In the genomic region with DNA sequence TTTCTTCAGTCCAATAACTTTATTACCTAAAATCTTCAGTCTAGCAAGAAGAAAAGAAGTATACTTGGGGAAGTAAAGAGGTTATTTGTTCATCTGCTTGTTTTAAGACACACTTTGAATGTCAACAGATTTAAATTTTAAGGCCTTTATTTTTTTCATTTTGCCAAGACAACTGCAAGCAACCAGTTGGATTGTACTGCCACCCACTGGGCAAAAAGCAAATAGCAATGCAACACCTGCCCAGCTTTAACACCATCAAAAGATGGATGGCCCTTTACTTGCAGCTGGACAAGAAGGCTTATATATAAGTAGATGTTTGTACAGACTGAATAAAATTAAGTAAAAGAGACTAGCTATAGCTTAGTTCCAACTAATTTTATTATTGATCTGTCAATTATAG, we compare ENCODE assay signal across 10 mouse cellular contexts. TPM values are rescaled to one million over a fixed set of nuclear protein-coding genes. Genes with fewer than 3 reads are reported as not detected.
DNase-seq lines count a peak whose midpoint lies in the region; ATAC-seq and TF ChIP-seq lines count a peak whose summit lies in the region.
"Had no signal": no experiment of that assay in that cellular context is flagged by ENCODE, and none has a peak within 500 bp of the region (broad histone marks: within the 10 kb centered on the region; RNA-seq: fewer than 3 reads in every experiment).

No protein-coding gene starts in this region.

- no peak for TF ChIP-seq EP300 in heart, postnatal 0 days (IDR thresholded peaks at IDR 0.05; ENCODE audit: low read depth)

- H3K36me3 ChIP-seq in heart, postnatal 0 days (replicated peaks; ENCODE audit: control insufficient read depth, insufficient read depth, low read length), result 0 out of 2 replicates have a peak, but pooled peaks cover 13% of the 10 kb centered on the region

- intact Hi-C loops in heart, postnatal 25 days (cut with DNase I), result loop anchor here (5.0 kb wide), 1 partner anchor 86 kb away; a partner anchor contains a TSS

- ATAC-seq in heart, postnatal 0 days (ENCODE audit: insufficient read depth, low read depth), result no peak
- ATAC-seq in CD4-positive, CD25-positive, alpha-beta regulatory T cell, adult 4 months, result peak; percentile 61
- ATAC-seq in erythroblast, adult 5-6 weeks (replicated peaks; ENCODE audit: low FRiP score, poor library complexity, severe bottlenecking), result peak; percentile 73

- peak; percentile 66 for TF ChIP-seq CTCF in heart, postnatal 0 days (IDR thresholded peaks at IDR 0.05; ENCODE audit: low read depth)

- H3K4me1 ChIP-seq in heart, postnatal 0 days (ENCODE audit: control insufficient read depth, insufficient read depth), result no peaks in the 10 kb centered on the region

- H3K9ac ChIP-seq in heart, postnatal 0 days (replicated peaks; ENCODE audit: low read depth, low read length), result no peak overlapping the region

- no peak for DNase-seq in heart, postnatal 0 days (ENCODE audit: low spot score)
- DNase-seq in heart, postnatal 25 days (ENCODE audit: low spot score), result no peak
- DNase-seq in adrenal gland, postnatal 25 days, result peak; percentile 51
- peak; percentile 77 for DNase-seq in kidney, postnatal 4 days
- DNase-seq in lung, postnatal 14 days, result peak; percentile 74
- peak; percentile 51 to 83 for DNase-seq in spleen, postnatal 10 days (ENCODE audit: low spot score in 2 of 2)

- H3K4me2 ChIP-seq in heart, postnatal 0 days (ENCODE audit: low read depth, low read length), result no peak overlapping the region

- no peak overlapping the region for H3K4me3 ChIP-seq in heart, postnatal 0 days (ENCODE audit: low read depth, low read length)
- H3K4me3 ChIP-seq: erythroblast, embryonic 14.5 days; myocyte had no signal

- no peak overlapping the region for H3K27ac ChIP-seq in heart, postnatal 0 days (ENCODE audit: low read depth)

- H3K9me3 ChIP-seq in heart, postnatal 0 days (replicated peaks; ENCODE audit: control insufficient read depth, low read length), result no peaks in the 10 kb centered on the region

- no peaks in the 10 kb centered on the region for H3K27me3 ChIP-seq in heart, postnatal 0 days (ENCODE audit: control insufficient read depth, insufficient read depth, low read length)

RNA-seq across cellular contexts. Expression of a gene that starts 27.3 kb away (rescaled TPM):
- 22.1 and 23.9 TPM in 2 replicates for total RNA-seq in heart, postnatal 0 days (2014; rRNA removed; ENCODE audit: low replicate concordance)
- polyA plus RNA-seq in heart, postnatal 0 days (2015; fragmentation: Nextera tagmentation; extraction: Ambion mirVana), result 7.1 and 8.6 TPM in 2 replicates
- 10 to 100 TPM; 27.6 to 28.5 TPM for total RNA-seq in heart, postnatal 25 days (2021)
- 10 to 100 TPM; 27.7 to 33.3 TPM for polyA plus RNA-seq in CD4-positive, CD25-positive, alpha-beta regulatory T cell, adult 4 months (2017; shearing (Covaris generic))
- total RNA-seq in adrenal gland, postnatal 25 days (2021), result 40.7 and 49.5 TPM in 2 replicates
- total RNA-seq in erythroblast, adult 5-6 weeks (2015; ENCODE audit: low replicate concordance), result 12.1 and 15.5 TPM in 2 replicates
- total RNA-seq in erythroblast, adult 5-6 weeks (2017; ENCODE audit: low replicate concordance), result 15.5 and 16.6 TPM in 2 replicates

Comparison
In these comparisons a context has a peak if more than half of its experiments do, and no peak if none do; other contexts are left out.
1. DNase-seq: peak in adrenal gland, postnatal 25 days (single experiment), kidney, postnatal 4 days (2 of 2), lung, postnatal 14 days (single experiment) and spleen, postnatal 10 days (2 of 2); none in heart, postnatal 0 days (single experiment) and heart, postnatal 25 days (single experiment).